Mouse (Mus musculus) CH12.LX (cell line): ENCODE measurements around the gene AU015836. TPM values are rescaled to one million over a fixed set of nuclear protein-coding genes. Genes with fewer than 3 reads are reported as not detected.

Source experiments
- DNase-seq: peaks from one replicate; pipeline ENCODE4 v3.0.0-alpha.2; 2013; ENCODE audit errors: extremely low read depth
- H3K27ac ChIP-seq: 2 replicates; pipeline ENCODE4 v1.5.1; 2012; ENCODE audit warnings: low read depth, mild to moderate bottlenecking, control low read depth, moderate library complexity; ENCODE audit not compliant: insufficient read depth
- H3K27me3 ChIP-seq: replicated peaks from 2 replicates; pipeline ENCODE3; 2012; ENCODE audit warnings: inconsistent platforms
- H3K36me3 ChIP-seq, 2 experiments: replicated peaks in 1 of 2; 2 replicates each; pipeline versions ENCODE3 to v1.6.1; 2012; ENCODE audit warnings: inconsistent platforms in 1 of 2, low read length in 1 of 2, mild to moderate bottlenecking in 1 of 2, mixed read lengths in 1 of 2, moderate library complexity in 1 of 2; ENCODE audit not compliant: control insufficient read depth in 1 of 2, insufficient read depth in 1 of 2
- H3K4me1 ChIP-seq, 2 experiments: 2 replicates each; pipeline ENCODE4 v1.6.1; 2012; ENCODE audit warnings: inconsistent platforms in 1 of 2, moderate library complexity in 1 of 2; ENCODE audit not compliant: insufficient read depth in 2 of 2, control insufficient read depth in 1 of 2
- H3K4me2 ChIP-seq: 2 replicates; pipeline ENCODE4 v1.6.1; 2012; ENCODE audit warnings: low read depth, mild to moderate bottlenecking, control low read depth; ENCODE audit not compliant: poor library complexity, insufficient read depth, severe bottlenecking
- H3K4me3 ChIP-seq, 3 experiments: fragments of 150-350 bp in 1 of 3; sonication (generic) in 1 of 3; replicated peaks in 1 of 3; 2 replicates each; pipeline versions ENCODE3 to v1.5.1; 2011 to 2012; ENCODE audit warnings: low read depth in 2 of 3, low read length in 2 of 3, mild to moderate bottlenecking in 2 of 3, moderate library complexity in 2 of 3, control low read depth in 1 of 3, improper control_type of control experiment in 1 of 3, inconsistent platforms in 1 of 3, mixed read lengths in 1 of 3; ENCODE audit not compliant: poor library complexity in 1 of 3
- H3K79me2 ChIP-seq: replicated peaks from 2 replicates; pipeline ENCODE4 v1.6.1; 2012; ENCODE audit warnings: mild to moderate bottlenecking, moderate library complexity; ENCODE audit not compliant: control insufficient read depth, poor library complexity, insufficient read depth, severe bottlenecking; ENCODE audit errors: extremely low read depth
- H3K9ac ChIP-seq: 2 replicates; pipeline ENCODE4 v1.6.1; 2012; ENCODE audit warnings: low read depth, mild to moderate bottlenecking, control low read depth, moderate library complexity; ENCODE audit not compliant: insufficient read depth
- H3K9me3 ChIP-seq: replicated peaks from 2 replicates; pipeline ENCODE3; 2012; ENCODE audit warnings: low read length, inconsistent platforms, mixed read lengths
- BHLHE40 ChIP-seq: IDR thresholded peaks from 2 replicates; pipeline ENCODE4 v1.6.1; 2011; ENCODE audit warnings: mild to moderate bottlenecking, low read depth, low read length, improper control_type of control experiment
- CHD1 ChIP-seq: IDR thresholded peaks from 2 replicates; pipeline ENCODE4 v1.6.1; 2012; ENCODE audit warnings: low read depth, low read length, improper control_type of control experiment, inconsistent platforms
- CHD2 ChIP-seq: IDR thresholded peaks from 2 replicates; pipeline ENCODE4 v1.6.1; 2011; ENCODE audit warnings: low read length, improper control_type of control experiment
- CTCF ChIP-seq, 2 experiments: IDR thresholded peaks in 1 of 2; conservative IDR thresholded peaks in 1 of 2; 2 replicates each; pipeline ENCODE4 v1.5.1; 2011 to 2012; ENCODE audit warnings: low read depth in 2 of 2, low read length in 2 of 2, improper control_type of control experiment in 1 of 2, inconsistent platforms in 1 of 2, mild to moderate bottlenecking in 1 of 2, moderate library complexity in 1 of 2
- E2F4 ChIP-seq: IDR thresholded peaks from 2 replicates; pipeline ENCODE4 v1.6.1; 2011; ENCODE audit warnings: low read depth, low read length, improper control_type of control experiment; ENCODE audit not compliant: insufficient replicate concordance
- ELF1 ChIP-seq: IDR thresholded peaks from 2 replicates; pipeline ENCODE4 v1.6.1; 2014; ENCODE audit warnings: low read depth, mild to moderate bottlenecking, inconsistent platforms, low read length, improper control_type of control experiment
- ETS1 ChIP-seq: conservative IDR thresholded peaks from 2 replicates; pipeline ENCODE4 v1.6.1; 2012; ENCODE audit warnings: low read depth, mild to moderate bottlenecking, inconsistent platforms, low read length, improper control_type of control experiment, moderate library complexity
- GABPA ChIP-seq: IDR thresholded peaks from 2 replicates; pipeline ENCODE4 v1.6.1; 2012; ENCODE audit warnings: low read depth, low read length, improper control_type of control experiment, inconsistent platforms; ENCODE audit not compliant: insufficient replicate concordance
- IRF4 ChIP-seq: IDR thresholded peaks from 2 replicates; pipeline ENCODE4 v1.6.1; 2014; ENCODE audit warnings: low read depth, mild to moderate bottlenecking, inconsistent platforms, low read length, improper control_type of control experiment
- JUN ChIP-seq: IDR thresholded peaks from 2 replicates; pipeline ENCODE4 v1.6.1; 2011; ENCODE audit warnings: low read depth, mild to moderate bottlenecking, low read length, improper control_type of control experiment, moderate library complexity; ENCODE audit not compliant: insufficient read depth
- JUND ChIP-seq: conservative IDR thresholded peaks from 2 replicates; pipeline ENCODE4 v1.6.1; 2011; ENCODE audit warnings: low read depth, low read length, improper control_type of control experiment
- KAT2A ChIP-seq: IDR thresholded peaks from 2 replicates; pipeline ENCODE4 v1.6.1; 2012; ENCODE audit warnings: low read length, improper control_type of control experiment, inconsistent platforms; ENCODE audit not compliant: insufficient replicate concordance
- MAFK ChIP-seq: IDR thresholded peaks from 2 replicates; pipeline ENCODE4 v1.6.1; 2011; ENCODE audit warnings: low read length, improper control_type of control experiment; ENCODE audit not compliant: insufficient replicate concordance
- MAZ ChIP-seq: IDR thresholded peaks from 2 replicates; pipeline ENCODE4 v1.6.1; 2012; ENCODE audit warnings: low read depth, mild to moderate bottlenecking, inconsistent platforms, low read length, improper control_type of control experiment, moderate library complexity
- MEF2A ChIP-seq: IDR thresholded peaks from 2 replicates; pipeline ENCODE4 v1.6.1; 2014; ENCODE audit warnings: low read depth, mild to moderate bottlenecking, inconsistent platforms, low read length, improper control_type of control experiment, borderline replicate concordance
- MXI1 ChIP-seq: IDR thresholded peaks from 2 replicates; pipeline ENCODE4 v1.6.1; 2011; ENCODE audit warnings: mild to moderate bottlenecking, low read depth, low read length, improper control_type of control experiment
- MYC ChIP-seq: IDR thresholded peaks from 2 replicates; pipeline ENCODE4 v1.6.1; 2011; ENCODE audit warnings: low read depth, mild to moderate bottlenecking, improper control_type of control experiment, low read length
- NELFE ChIP-seq: IDR thresholded peaks from 2 replicates; pipeline ENCODE4 v1.6.1; 2011; ENCODE audit warnings: low read depth, low read length, improper control_type of control experiment
- NRF1 ChIP-seq: IDR thresholded peaks from 2 replicates; pipeline ENCODE4 v1.6.1; 2014; ENCODE audit warnings: low read depth, mild to moderate bottlenecking, inconsistent platforms, low read length, improper control_type of control experiment, moderate library complexity
- PAX5 ChIP-seq: IDR thresholded peaks from 2 replicates; pipeline ENCODE4 v1.6.1; 2012; ENCODE audit warnings: low read length, inconsistent platforms, mixed read lengths
- POLR2A ChIP-seq: IDR thresholded peaks from 2 replicates; pipeline ENCODE4 v1.6.1; 2011; ENCODE audit warnings: low read depth, mild to moderate bottlenecking, improper control_type of control experiment, low read length
- POLR2AphosphoS2 ChIP-seq: IDR thresholded peaks from 2 replicates; pipeline ENCODE4 v1.6.1; 2011; ENCODE audit warnings: low read depth, low read length, improper control_type of control experiment
- RCOR1 ChIP-seq: conservative IDR thresholded peaks from 2 replicates; pipeline ENCODE4 v1.6.1; 2012; ENCODE audit warnings: low read depth, mild to moderate bottlenecking, inconsistent platforms, low read length, improper control_type of control experiment
- SMC3 ChIP-seq: IDR thresholded peaks from 2 replicates; pipeline ENCODE4 v1.6.1; 2011; ENCODE audit warnings: low read depth, low read length, improper control_type of control experiment
- TBP ChIP-seq: conservative IDR thresholded peaks from 2 replicates; pipeline ENCODE4 v1.6.1; 2011; ENCODE audit warnings: low read depth, low read length, improper control_type of control experiment
- TCF12 ChIP-seq: IDR thresholded peaks from 2 replicates; pipeline ENCODE4 v1.6.1; 2014; ENCODE audit warnings: low read depth, mild to moderate bottlenecking, inconsistent platforms, low read length, improper control_type of control experiment
- UBTF ChIP-seq: IDR thresholded peaks from 2 replicates; pipeline ENCODE4 v1.6.1; 2012; ENCODE audit warnings: low read depth, mild to moderate bottlenecking, inconsistent platforms, low read length, improper control_type of control experiment, moderate library complexity
- USF1 ChIP-seq: IDR thresholded peaks from 2 replicates; pipeline ENCODE4 v1.6.1; 2014; ENCODE audit warnings: low read depth, mild to moderate bottlenecking, inconsistent platforms, low read length, improper control_type of control experiment
- ZMIZ1 ChIP-seq: IDR thresholded peaks from 2 replicates; pipeline ENCODE4 v1.6.1; 2012; ENCODE audit warnings: low read depth, mild to moderate bottlenecking, inconsistent platforms, low read length, improper control_type of control experiment
- ZNF384 ChIP-seq: IDR thresholded peaks from 2 replicates; pipeline ENCODE4 v1.6.1; 2012; ENCODE audit warnings: low read depth, low read length, improper control_type of control experiment, inconsistent platforms
- dilution Hi-C: fragments of 300-500 bp; cut with MboI; formaldehyde crosslinking; loops from 2 replicates; pipeline ENCODE4 v1.14.3; 2020; ENCODE audit warnings: low sequenced_read_pairs; ENCODE audit not compliant: extremely low pct_unique_long_range_greater_than_20kb, extremely low pct_ligation_motif_present
- in situ Hi-C: fragments of 300-500 bp; cut with MboI; formaldehyde crosslinking; loops from 3 replicates; pipeline ENCODE4 v1.14.3; 2019; ENCODE audit warnings: low sequenced_read_pairs, low pct_ligation_motif_present, low pct_unique_long_range_greater_than_20kb, mixed read lengths
- polyA plus RNA-seq: library from polyadenylated mRNA; unstranded; fragments of >175 nt; gene quantifications from 2 replicates; pipeline ENCODE4 v1.2.1, GENCODE M21; 2012; ENCODE audit warnings: low read depth; ENCODE audit not compliant: insufficient read length
- total RNA-seq, 2 experiments: library from RNA; depleted of rRNA; stranded (reverse); fragments of 300-350 nt in 1 of 2; fragments of >200 nt in 1 of 2; gene quantifications; 2 replicates each; pipeline ENCODE4 v1.2.3; 2012 to 2014

The AU015836 gene
- total and polyA plus RNA-seq, 3 experiments: not detected

DNA sequence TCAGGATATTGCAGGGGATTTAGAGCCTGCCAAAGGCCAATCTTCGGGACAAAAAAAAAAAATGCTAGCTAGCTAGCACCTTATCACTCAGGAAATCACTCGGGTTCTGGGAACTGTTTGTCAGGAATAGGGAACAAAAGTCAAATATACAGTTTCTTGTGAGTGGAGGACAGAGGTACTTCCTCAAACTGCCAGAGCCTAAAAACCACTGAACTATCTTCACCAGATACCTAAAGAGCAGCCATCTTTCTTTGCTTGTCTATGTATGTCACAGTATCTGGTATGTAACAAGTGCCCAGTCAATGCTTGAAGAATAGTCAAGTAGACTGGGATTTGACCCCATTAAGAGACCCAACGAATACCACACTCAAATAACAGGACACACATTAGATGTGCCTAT, 10.0 kb upstream of the AU015836 start:
- H3K9ac ChIP-seq: no peak overlapping the region
- H3K9me3 ChIP-seq: no peaks in the 10 kb centered on the region
- no peak overlapping the region for H3K4me3 ChIP-seq
- no peak for DNase-seq
- no peak overlapping the region for H3K27ac ChIP-seq
- H3K27me3 ChIP-seq: no peaks in the 10 kb centered on the region
- dilution Hi-C loops: no loop called here
- no peak overlapping the region for H3K4me2 ChIP-seq
- H3K79me2 ChIP-seq: no peaks in the 10 kb centered on the region
- TF ChIP-seq KAT2A (no peak), IRF4 (no peak), POLR2A (no peak), MXI1 (no peak), NELFE (no peak), ELF1 (no peak), MAZ (no peak), E2F4 (no peak), SMC3 (no peak), GABPA (no peak), RCOR1 (no peak), TBP (no peak), MYC (no peak), MAFK (no peak), MEF2A (no peak), ZMIZ1 (no peak), CHD1 (no peak), USF1 (no peak)
- TF ChIP-seq, all 38 proteins: peak for 0
- Histone ChIP-seq H3K36me3 (no peaks in the 10 kb centered on the region), H3K4me1 (no peaks in the 10 kb centered on the region)
- in situ Hi-C loops: no loop called here

DNA sequence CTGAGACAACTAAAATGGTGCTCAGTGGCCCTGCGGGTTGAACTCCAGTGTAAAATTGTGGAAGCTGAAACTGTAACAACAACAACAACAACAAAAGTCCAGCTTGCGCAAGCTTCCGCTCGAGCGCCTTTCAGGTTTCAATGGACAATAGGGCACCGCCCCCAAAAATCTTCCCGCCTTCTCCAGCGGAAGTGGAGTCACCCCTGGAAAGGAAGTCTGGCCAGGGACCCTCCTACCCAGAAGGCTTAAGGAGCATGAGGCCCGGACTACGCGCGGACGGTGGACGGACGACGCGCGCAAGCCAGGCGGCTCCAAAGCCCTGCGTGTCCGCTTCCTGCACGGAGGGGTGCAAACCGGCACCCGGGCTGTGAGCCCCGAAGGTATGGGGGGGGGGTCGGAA, 11.9 kb downstream of the AU015836 start:
- no peak overlapping the region for H3K4me3 ChIP-seq
- no peaks in the 10 kb centered on the region for H3K9me3 ChIP-seq
- no peaks in the 10 kb centered on the region for H3K4me1 ChIP-seq
- no peaks in the 10 kb centered on the region for H3K79me2 ChIP-seq
- dilution Hi-C loops (no loop called here), in situ Hi-C loops (no loop called here)
- no peaks in the 10 kb centered on the region for H3K27me3 ChIP-seq
- H3K4me2 ChIP-seq: no peak overlapping the region
- H3K36me3 ChIP-seq: no peaks in the 10 kb centered on the region
- H3K27ac ChIP-seq: no peak overlapping the region
- TF ChIP-seq JUND (no peak), CTCF (conservative IDR thresholded peaks at IDR 0.05 in 1 of 2, IDR thresholded peaks at IDR 0.05 in 1 of 2; ENCODE audit: low read depth in 2 of 2, low read length in 2 of 2) (no peak), UBTF (no peak), E2F4 (no peak), JUN (no peak), KAT2A (no peak), CHD2 (no peak), ZMIZ1 (no peak), TCF12 (no peak), ZNF384 (no peak), PAX5 (no peak), ETS1 (no peak), MYC (no peak), MAZ (no peak), POLR2A (no peak), ELF1 (no peak), RCOR1 (no peak), BHLHE40 (no peak), NRF1 (no peak), POLR2AphosphoS2 (no peak)
- no peak overlapping the region for H3K9ac ChIP-seq
- no peak for DNase-seq
